Mouse (Mus musculus) lung, postnatal 4 days (tissue): ENCODE measurements around the gene Lpcat3.

ENCODE experiments used
- DNase-seq, 2 experiments: peaks; one replicate each; pipeline ENCODE4 v3.0.0; 2021

Lpcat3 gene

DNA sequence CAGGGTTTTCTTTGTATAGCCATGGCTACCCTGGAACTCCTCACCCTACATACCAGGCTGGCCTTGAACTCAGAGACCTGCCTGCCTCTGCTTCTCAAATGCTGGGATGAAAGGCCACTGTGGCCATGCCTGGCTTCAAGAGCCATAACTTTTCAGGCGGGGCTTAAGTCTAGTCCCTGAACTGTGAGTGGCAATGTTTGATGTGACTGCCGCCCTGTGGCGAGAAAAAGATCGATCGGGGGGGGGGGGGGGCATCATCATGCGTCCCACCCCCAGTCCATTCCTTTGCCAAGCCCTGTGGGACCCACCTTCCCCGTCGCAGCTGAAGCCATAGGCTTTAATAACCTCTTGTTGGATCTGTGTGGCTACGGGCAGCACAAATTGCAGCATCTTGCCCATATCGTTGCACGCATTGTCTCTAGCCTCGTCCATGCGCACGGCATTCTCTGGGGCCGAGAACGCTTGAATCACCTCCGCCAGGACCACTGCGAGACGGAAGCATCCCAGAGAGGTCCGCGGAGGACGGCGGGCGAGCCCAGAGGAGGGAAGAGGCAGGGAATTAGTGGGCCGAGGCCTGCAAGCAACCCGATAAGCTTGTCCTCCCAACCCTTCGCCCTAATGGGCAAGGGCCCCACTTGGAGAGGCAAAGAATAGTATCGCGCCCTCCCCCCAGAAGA, 77.5 kb downstream of the Lpcat3 start:
- DNase-seq, result no peak

- DNase-seq, result peak; percentile 92 to 94
These were observed 78.3 kb downstream of the Lpcat3 start, which contains the start of gene Grcc10 for GRCm38 (mm10) chr6:124740888-124741761. Gene Grcc10, minus strand, starts transcription at chr6:124741374.

DNA sequence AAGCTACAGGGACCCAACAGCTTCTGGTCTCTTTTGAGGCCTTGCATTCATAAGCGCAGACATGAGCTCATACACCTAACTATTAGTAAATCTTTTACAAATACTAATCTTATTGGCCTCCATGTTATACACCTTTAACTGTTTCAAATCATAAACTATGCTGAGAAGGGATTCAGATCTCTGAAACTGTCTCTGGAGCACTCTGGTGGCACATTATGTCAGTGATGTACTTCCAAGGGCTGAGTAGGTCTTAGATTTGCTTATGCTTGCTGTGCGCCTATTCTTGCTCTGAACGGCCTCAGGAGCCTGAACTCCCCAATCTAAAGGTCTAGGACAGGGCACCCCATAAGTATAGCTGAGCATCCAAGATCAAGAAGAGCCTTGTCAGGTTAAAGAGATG, 79.0 kb downstream of the Lpcat3 start:
- DNase-seq, result no peak

GRCm38 (mm10) chr6:124742839-124743514, 80.2 kb downstream of the Lpcat3 start:
- DNase-seq, result no peak

DNA sequence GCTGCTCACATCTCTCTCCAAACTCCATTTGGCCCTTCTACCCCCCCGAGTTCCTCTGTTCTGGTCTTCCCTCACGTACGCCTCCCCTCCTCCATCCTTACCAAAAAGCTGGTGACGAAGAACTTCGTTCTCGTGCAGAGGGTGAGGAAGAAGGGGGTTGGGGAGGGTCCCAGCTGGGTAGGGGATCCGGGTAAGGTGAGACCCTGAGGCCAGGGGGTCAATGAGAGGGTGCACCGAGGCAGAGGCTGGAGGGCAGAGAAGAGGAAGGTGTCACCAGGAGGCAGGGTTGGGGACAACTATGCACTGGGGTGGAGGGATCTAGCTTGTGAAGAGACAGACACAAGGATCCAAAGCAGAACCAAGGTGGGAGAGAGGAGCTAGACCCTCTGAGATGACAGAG, 80.8 kb downstream of the Lpcat3 start:
- no peak for DNase-seq

DNA sequence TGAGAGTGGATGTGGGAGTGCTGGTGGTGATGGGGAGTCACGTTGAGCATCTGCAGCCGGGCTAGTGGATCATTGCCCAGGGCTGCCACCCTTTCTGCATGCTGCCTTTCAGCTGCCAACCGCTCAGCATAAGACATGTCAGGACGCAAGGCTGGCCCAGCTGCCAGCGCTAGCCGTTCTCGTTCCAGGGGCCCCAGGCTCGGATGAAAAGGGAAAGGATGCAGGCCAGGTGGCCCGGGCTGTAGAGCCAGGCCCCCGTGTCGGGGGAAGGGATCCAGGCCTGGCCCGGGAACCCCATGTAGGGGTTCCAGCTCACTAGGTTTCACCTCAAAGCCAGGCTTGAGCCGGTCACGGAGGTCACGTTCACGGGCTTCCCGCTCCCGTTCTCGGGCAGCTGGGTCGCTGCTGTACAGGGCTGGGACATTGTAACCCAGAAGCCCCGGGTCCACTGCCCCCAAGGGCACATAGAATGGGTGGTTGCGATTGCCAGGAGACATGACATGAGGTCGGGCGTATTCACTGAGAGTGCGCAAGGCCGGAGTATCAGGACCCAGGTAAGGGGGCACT, 82.0 kb downstream of the Lpcat3 start:
- peak in 1 of 2 experiments; percentile 40 for DNase-seq

DNA sequence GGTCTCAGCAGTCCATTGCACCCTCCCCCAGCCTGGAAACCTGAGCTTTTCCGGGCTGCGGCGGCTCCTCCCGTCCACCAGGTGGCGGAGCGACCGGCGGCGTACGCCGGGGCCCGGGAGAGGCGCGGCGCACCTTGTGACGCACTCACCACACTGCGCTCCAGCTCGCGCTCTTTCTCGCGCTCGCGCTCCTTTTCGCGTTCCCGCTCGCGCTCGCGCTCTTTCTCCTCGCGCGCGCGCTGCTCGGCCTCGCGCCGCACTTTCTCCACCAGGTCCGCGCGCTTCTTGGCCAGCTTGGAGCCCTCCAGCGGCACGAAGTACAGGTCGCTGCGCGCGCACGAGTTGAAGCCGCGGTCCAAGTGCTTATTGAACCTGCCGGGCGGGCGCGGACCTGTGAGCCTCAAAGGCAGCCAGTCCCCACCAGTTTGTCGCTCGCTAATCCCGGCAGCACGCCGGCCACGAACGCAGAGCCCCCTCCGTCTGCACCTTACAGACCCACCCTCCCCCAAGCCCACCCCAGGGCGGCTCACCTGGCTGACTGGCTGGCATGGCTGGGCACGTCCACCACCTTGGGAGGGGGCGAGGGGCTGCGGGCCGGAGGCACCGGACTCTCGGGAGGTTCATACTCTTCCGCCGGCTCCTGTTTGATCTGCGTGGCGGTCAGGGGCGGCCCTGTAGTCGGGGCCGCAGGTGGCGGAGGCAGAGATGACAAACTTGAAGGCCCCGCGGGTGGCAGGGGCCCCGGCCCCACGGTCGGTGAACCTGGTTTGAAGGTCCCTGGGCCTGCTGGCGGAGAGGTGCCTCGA, 82.9 kb downstream of the Lpcat3 start:
- DNase-seq, result peak; percentile 96 to 97

- no peak for DNase-seq
These were observed 83.4 kb downstream of the Lpcat3 start for GRCm38 (mm10) chr6:124746296-124746605.

- DNase-seq, result no peak
These were observed 84.1 kb downstream of the Lpcat3 start for GRCm38 (mm10) chr6:124746654-124747632.

DNA sequence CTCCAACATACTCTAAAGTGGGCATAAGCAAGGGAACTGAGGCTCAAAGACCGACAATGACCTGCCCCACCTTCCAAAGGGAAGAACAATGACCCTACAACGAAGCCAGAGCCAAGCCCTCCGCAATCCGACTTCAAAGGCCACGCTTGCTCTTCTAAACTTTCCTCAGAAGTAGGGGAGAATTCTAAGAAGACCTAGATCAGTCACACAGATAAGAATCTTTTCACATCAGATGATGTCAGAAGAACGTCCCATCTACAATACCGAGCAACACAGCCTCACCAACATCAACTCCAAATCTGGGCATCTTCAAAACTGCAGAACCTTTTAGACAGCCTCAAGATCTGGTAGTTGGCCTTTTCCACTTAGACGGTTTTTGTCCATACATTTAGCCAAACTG, 87.6 kb downstream of the Lpcat3 start:
- no peak for DNase-seq

- no peak for DNase-seq
These were observed 91.0 kb downstream of the Lpcat3 start for GRCm38 (mm10) chr6:124753861-124754260.
